Mouse (Mus musculus) kidney, embryonic 14.5 days (tissue): Measurements from ENCODE around the gene Inpp5a. TPM values are rescaled to one million over a fixed set of nuclear protein-coding genes. Genes with fewer than 3 reads are reported as not detected.

Source experiments
- ATAC-seq: fragments of 200-750 bp; cut with Nextera tagmentation; 2 replicates; pipeline ENCODE4 v1.8.0; 2017; ENCODE audit warnings: moderate number of reproducible peaks, mild to moderate bottlenecking, moderate TSS enrichment, moderate library complexity; ENCODE audit not compliant: low FRiP score, low TSS enrichment
- H3K27ac ChIP-seq: fragments of 300-500 bp; sonication (generic); 2 replicates; pipeline ENCODE4 v1.5.1; 2014; ENCODE audit warnings: low read depth, mild to moderate bottlenecking, low read length, moderate library complexity, mixed read lengths
- H3K27me3 ChIP-seq: fragments of 300-500 bp; sonication (generic); 2 replicates; pipeline ENCODE4 v1.6.1; 2014; ENCODE audit warnings: mild to moderate bottlenecking, low read length; ENCODE audit not compliant: control insufficient read depth, insufficient read depth
- H3K36me3 ChIP-seq: fragments of 300-500 bp; sonication (generic); 2 replicates; pipeline ENCODE4 v1.6.1; 2014; ENCODE audit warnings: low read length, mixed read lengths; ENCODE audit not compliant: control insufficient read depth, insufficient read depth
- H3K4me1 ChIP-seq: fragments of 300-500 bp; sonication (generic); 2 replicates; pipeline ENCODE4 v1.6.1; 2014; ENCODE audit warnings: low read length, mixed read lengths; ENCODE audit not compliant: control insufficient read depth, insufficient read depth
- H3K4me2 ChIP-seq: fragments of 300-500 bp; sonication (generic); replicated peaks from 2 replicates; pipeline ENCODE4 v1.6.1; 2014; ENCODE audit warnings: low read depth, mild to moderate bottlenecking, low read length
- H3K4me3 ChIP-seq: fragments of 300-500 bp; sonication (generic); 2 replicates; pipeline ENCODE4 v1.5.1; 2014; ENCODE audit warnings: mild to moderate bottlenecking, low read length
- H3K9ac ChIP-seq: fragments of 300-500 bp; sonication (generic); 2 replicates; pipeline ENCODE4 v1.6.1; 2014; ENCODE audit warnings: low read depth, mild to moderate bottlenecking, low read length, moderate library complexity
- H3K9me3 ChIP-seq: fragments of 300-500 bp; sonication (generic); 2 replicates; pipeline ENCODE4 v1.6.1; 2016; ENCODE audit warnings: low read length; ENCODE audit not compliant: control insufficient read depth
- WGBS: fragments of 180-500 bp; shearing (Covaris S2); extraction: QIAGEN DNeasy Blood & Tissue Kit; methylation state at CpG from one replicate; pipeline ENCODE4 v1.1.7; 2014; 5-methylcytosine and 5-hydroxymethylcytosine counted together
- polyA plus RNA-seq: library from polyadenylated mRNA; unstranded; fragments of >200 nt; fragmentation: Nextera tagmentation; extraction: Ambion mirVana; gene quantifications from 2 replicates; pipeline ENCODE4 v1.2.1, GENCODE M21; 2014

Inpp5a gene
- polyA plus RNA-seq, 1 experiment from 2014 or later: 26.1 TPM

DNA sequence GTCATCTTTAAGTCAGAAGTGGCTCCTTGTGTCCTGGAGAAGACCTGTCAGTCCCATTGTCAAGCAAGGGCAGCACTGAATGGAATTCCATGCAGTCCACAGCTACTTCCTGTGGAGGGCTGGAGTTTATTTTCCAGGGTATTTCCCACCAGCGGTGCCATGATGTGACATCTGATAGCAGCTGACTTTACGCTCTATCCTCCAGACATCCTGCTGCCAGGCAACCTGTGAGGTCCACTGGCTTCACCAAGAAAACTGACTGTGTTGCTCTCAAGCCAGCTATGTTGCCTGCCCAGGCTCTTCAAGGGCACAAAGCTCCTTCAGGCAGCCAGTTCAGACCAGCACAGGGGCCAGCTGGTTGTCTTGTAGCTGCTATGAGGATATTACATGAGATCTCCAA lies 79.5 kb downstream of the Inpp5a start:
- H3K4me2 ChIP-seq: no peak overlapping the region
- H3K36me3 ChIP-seq: no peaks in the 10 kb centered on the region
- peaks cover 32% of the 10 kb centered on the region for H3K4me1 ChIP-seq
- peak; percentile 28; the same call in 1 of the 2 replicates for ATAC-seq
- WGBS: 26% methylated on average over 2 of the region's 2 CpGs
- no peaks in the 10 kb centered on the region for H3K27me3 ChIP-seq
- no peak overlapping the region for H3K4me3 ChIP-seq
- H3K9me3 ChIP-seq: no peaks in the 10 kb centered on the region
- peak overlapping the region; percentile 17; the same call in 1 of the 2 replicates for H3K27ac ChIP-seq
- H3K9ac ChIP-seq: no peak overlapping the region

DNA sequence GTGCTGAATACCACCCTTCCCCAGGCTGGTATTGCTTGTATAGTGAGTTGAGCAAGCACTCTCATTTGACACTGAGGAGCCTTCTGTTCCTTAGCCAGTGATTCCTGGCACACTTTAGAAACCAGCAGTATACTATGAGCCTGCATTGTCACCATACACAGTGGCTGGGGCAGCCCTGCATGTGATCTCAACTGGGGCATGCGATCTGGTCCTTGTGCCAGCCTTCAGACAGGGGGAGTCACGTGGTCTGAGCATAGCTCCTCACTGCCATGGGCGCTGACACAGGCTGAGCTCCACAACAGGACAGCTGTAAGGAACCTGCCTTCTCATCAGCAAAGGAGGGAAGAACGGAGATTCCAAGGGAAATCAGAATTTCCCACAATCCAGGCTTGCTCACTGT lies 80.5 kb downstream of the Inpp5a start:
- WGBS: 91% methylated on average over 4 of the region's 4 CpGs
- no peaks in the 10 kb centered on the region for H3K27me3 ChIP-seq
- ATAC-seq: no peak

DNA sequence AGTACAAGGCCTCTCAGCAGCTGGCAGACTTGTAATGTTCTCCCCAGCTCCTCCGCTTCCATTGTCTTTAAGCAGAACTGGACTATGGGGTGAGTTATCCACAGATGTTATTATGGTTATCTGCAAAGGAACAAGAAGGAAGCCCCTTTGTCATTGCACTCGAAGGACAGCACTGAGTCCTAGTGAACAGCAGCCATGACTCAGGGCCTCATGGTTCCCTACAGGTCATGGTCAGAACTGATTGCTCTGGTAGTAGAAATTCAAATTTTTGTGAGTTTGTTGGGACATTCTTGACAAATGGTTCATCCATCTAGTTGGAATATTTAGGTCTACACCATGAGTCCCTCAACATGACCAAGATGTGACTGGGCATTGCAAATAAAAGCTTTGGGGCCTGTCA lies 81.6 kb downstream of the Inpp5a start:
- no peak overlapping the region for H3K4me2 ChIP-seq
- H3K4me3 ChIP-seq: no peak overlapping the region
- H3K27ac ChIP-seq: no peak overlapping the region
- H3K9me3 ChIP-seq: no peaks in the 10 kb centered on the region
- no peak for ATAC-seq
- WGBS: 88% methylated on average over 2 of the region's 2 CpGs
- H3K36me3 ChIP-seq: no peaks in the 10 kb centered on the region
- peaks cover 32% of the 10 kb centered on the region for H3K4me1 ChIP-seq
- H3K27me3 ChIP-seq: no peaks in the 10 kb centered on the region
- no peak overlapping the region for H3K9ac ChIP-seq

More for the DNA sequence above, 80.5 kb downstream of the Inpp5a start:
- H3K4me2 ChIP-seq: no peak overlapping the region
- peaks cover 32% of the 10 kb centered on the region for H3K4me1 ChIP-seq
- no peak overlapping the region for H3K4me3 ChIP-seq
- H3K36me3 ChIP-seq: no peaks in the 10 kb centered on the region
- no peak overlapping the region for H3K9ac ChIP-seq
- no peaks in the 10 kb centered on the region for H3K9me3 ChIP-seq
- H3K27ac ChIP-seq: no peak overlapping the region

DNA sequence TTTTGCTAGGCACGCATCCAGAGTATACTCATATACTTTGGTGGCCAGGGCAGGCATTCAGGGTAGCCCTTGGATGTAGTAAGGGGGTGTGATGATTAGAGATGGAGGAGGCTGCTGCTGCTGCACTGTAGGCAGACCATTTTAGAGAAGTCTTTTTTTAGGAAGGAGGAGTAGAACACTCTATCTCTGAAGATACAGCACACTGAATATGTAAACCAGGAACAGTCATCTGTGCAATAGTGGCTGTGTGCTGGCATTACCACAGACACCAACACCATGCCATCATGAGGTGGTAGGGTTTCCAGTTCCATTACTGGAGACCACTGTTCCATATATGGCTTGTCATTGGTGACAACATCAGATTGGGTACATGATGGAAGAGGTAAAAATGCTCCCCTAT lies 83.1 kb downstream of the Inpp5a start:
- no peak for ATAC-seq
- H3K27ac ChIP-seq: 0 out of 2 replicates have a peak overlapping the region, but pooled peaks have one; percentile 30
- no peaks in the 10 kb centered on the region for H3K9me3 ChIP-seq
- H3K4me3 ChIP-seq: no peak overlapping the region
- H3K4me1 ChIP-seq: peaks cover 25% of the 10 kb centered on the region
- no peaks in the 10 kb centered on the region for H3K27me3 ChIP-seq
- 89% methylated on average over 1 of the region's 1 CpGs for whole genome bisulfite sequencing
- no peak overlapping the region for H3K4me2 ChIP-seq
- no peaks in the 10 kb centered on the region for H3K36me3 ChIP-seq
- no peak overlapping the region for H3K9ac ChIP-seq

DNA sequence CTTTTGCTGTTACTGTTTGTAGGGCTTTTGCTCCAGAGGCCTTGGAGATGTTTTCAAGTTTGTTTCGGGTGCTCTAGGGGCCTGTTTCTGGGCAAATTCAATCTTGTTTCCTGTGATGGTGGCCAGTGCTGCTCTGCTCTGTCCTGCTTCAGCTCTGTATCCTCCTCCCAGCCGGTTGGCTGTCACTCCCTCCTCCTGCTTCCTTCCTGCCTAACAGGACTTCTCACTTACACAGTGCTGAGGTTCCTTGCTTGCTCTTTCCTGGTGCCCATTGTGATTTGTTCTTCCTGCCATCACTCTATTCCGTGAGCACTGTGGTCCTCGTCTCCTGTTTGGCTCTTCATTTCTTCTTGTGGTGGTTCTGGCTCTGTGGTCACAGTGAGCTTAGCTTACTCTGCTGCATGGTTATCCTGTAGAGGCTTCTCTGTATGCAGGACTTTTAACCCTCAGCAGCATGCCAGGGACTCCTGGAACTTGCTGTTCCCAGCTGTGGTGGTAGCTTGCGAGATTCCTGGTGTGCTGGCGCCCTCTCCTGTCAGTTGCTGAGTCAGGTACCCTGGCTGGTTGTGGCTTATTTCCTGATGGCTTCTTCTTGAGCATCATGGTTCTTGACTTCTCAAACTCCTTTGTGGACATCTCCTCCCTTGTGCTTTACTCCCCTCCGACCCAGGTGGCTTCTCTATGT lies 84.1 kb downstream of the Inpp5a start:
- ATAC-seq: peak; percentile 83
- 28% methylated on average over 7 of the region's 7 CpGs for WGBS
- H3K27ac ChIP-seq: peak overlapping the region; percentile 30; the same call in 1 of the 2 replicates

DNA sequence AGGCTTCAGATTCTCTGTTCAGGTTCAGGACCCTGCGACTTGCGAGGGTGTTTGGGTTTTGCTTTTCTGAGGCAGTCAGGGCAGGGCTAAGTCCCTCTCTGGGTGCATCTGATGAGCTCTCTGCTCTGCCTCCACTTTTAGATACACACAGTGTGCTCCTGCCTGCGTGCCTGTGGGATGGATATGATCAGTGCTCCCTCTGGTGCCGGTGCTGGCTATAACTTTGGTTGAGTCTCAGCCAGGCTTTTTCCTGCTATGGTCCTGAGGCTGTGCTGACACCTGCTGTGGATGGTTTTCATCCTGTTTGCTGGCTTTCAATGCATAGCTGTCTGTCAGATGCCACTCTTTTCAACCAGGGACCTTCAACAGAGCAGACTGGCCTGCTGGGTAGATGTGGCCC lies 87.0 kb downstream of the Inpp5a start:
- H3K9ac ChIP-seq: no peak overlapping the region
- 54% methylated on average over 4 of the region's 4 CpGs for WGBS

More for the DNA sequence above, 84.1 kb downstream of the Inpp5a start:
- Histone ChIP-seq H3K36me3 (no peaks in the 10 kb centered on the region), H3K4me1 (peaks cover 15% of the 10 kb centered on the region), H3K4me3 (no peak overlapping the region), H3K27me3 (no peaks in the 10 kb centered on the region), H3K9me3 (no peaks in the 10 kb centered on the region), H3K4me2 (no peak overlapping the region), H3K9ac (no peak overlapping the region)

DNA sequence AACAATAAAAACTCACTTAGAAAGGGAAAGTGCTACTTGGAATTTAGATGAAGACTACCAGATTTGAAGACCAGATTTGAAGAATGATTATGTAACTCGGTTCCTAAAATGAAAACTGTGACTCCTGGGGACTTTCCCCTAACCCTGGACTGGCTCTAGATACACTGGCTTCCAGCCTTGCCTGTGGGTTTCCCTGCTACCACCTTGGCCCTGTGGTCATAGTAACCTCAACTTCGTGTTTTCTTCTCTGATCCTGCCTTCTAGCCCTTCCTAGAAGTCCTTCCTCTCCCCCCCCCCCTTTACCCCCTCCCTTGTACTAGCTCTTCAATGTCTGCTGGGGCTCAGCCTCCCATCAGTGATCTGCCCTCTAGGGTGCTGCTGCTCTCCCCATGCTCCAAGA lies 87.8 kb downstream of the Inpp5a start:
- 0 out of 2 replicates have a peak, but pooled peaks cover 6% of the 10 kb centered on the region for H3K4me1 ChIP-seq
- H3K27ac ChIP-seq: no peak overlapping the region
- ATAC-seq: no peak
- no peak overlapping the region for H3K4me2 ChIP-seq
- H3K9ac ChIP-seq: no peak overlapping the region
- 53% methylated on average over 2 of the region's 2 CpGs for whole genome bisulfite sequencing
- no peaks in the 10 kb centered on the region for H3K27me3 ChIP-seq
- no peaks in the 10 kb centered on the region for H3K9me3 ChIP-seq
- H3K36me3 ChIP-seq: no peaks in the 10 kb centered on the region
- no peak overlapping the region for H3K4me3 ChIP-seq

More for the DNA sequence above, 87.0 kb downstream of the Inpp5a start:
- H3K27me3 ChIP-seq: no peaks in the 10 kb centered on the region
- H3K4me2 ChIP-seq: no peak overlapping the region
- H3K4me3 ChIP-seq: no peak overlapping the region
- H3K4me1 ChIP-seq: 0 out of 2 replicates have a peak, but pooled peaks cover 6% of the 10 kb centered on the region
- H3K27ac ChIP-seq: no peak overlapping the region
- H3K9me3 ChIP-seq: no peaks in the 10 kb centered on the region
- H3K36me3 ChIP-seq: no peaks in the 10 kb centered on the region
- ATAC-seq: no peak

DNA sequence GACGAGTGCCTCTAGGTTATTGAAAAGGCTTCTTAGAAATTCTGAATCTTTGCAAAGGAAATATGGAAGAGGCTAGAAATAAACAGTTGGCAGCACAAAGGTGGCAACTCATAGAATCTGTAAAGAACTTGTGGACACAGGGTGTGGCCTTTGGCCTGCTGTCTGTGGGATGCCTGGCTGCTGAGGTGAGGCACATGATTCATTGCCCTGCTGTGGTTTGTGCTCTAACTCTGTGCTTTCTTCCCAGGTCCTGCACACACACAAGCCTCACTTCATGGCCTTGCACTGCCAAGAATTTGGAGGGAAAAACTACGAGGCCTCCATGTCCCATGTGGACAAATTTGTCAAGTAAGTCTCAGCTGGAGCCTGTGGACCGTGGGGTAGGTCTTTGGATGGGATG lies 88.8 kb downstream of the Inpp5a start:
- no peaks in the 10 kb centered on the region for H3K9me3 ChIP-seq
- H3K4me2 ChIP-seq: no peak overlapping the region
- H3K27ac ChIP-seq: no peak overlapping the region
- no peak for ATAC-seq
- no peak overlapping the region for H3K4me3 ChIP-seq
- H3K27me3 ChIP-seq: no peaks in the 10 kb centered on the region
- 0 out of 2 replicates have a peak, but pooled peaks cover 3% of the 10 kb centered on the region for H3K4me1 ChIP-seq
- WGBS: 86% methylated on average over 3 of the region's 3 CpGs
- H3K9ac ChIP-seq: no peak overlapping the region
- no peaks in the 10 kb centered on the region for H3K36me3 ChIP-seq

DNA sequence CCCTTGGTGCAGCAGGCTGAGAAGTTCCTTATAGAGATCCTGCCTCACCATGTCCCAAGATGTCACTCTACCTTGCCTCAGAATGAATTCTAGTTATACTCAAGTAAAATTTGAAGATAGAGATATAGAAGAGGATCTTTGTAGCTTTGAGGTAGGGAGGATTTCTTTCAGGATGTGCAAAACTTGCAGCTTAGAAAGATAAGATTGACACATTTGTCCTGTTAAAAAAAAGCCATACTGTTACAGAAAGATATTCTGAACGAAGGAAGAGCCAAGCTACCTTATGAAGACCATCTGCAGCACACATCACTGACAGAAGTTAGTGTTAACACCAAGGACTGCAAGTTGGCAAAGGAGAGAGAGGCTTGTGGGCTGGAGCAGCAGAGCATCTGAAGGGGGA lies 90.2 kb downstream of the Inpp5a start:
- Histone ChIP-seq H3K27ac (no peak overlapping the region), H3K4me1 (no peaks in the 10 kb centered on the region), H3K9me3 (no peaks in the 10 kb centered on the region), H3K4me2 (no peak overlapping the region), H3K9ac (no peak overlapping the region), H3K36me3 (no peaks in the 10 kb centered on the region), H3K27me3 (no peaks in the 10 kb centered on the region), H3K4me3 (no peak overlapping the region)
- 74% methylated on average over 1 of the region's 1 CpGs for WGBS
- ATAC-seq: no peak
